Mouse (Mus musculus) liver, adult 2 months (tissue): ENCODE results near the gene Slc7a14.

Experiments used
- CTCF ChIP-seq: fragments of 200-500 bp; IDR thresholded peaks from 2 replicates; pipeline ENCODE4 v1.5.1; 2011; ENCODE audit warnings: low read depth, low read length, control low read depth
- POLR2A ChIP-seq: fragments of 200-500 bp; IDR thresholded peaks from 2 replicates; pipeline ENCODE4 v1.6.1; 2011; ENCODE audit warnings: low read length, control low read depth; ENCODE audit not compliant: insufficient read depth; ENCODE audit errors: extremely low read depth

DNA sequence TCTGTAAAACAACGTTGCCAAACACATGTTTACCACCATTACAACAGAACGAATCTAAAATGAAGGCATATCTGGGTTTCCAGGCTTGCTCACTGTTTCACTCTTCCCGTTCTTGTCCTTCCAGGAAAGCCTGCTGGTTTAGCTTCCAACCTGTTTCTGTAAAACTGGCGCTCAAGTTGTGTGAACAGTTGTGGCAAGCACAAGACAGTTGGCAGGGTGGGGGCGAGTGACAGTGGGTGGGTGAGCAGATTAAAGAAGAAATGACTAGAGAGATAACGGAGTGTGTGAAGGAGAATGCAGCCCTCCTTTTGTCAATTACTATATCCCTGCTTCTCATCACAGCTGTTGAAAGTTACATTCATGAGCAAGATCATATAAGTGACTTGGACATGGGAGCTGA is 2.2 kb downstream of the Slc7a14 start:
- no peak for TF ChIP-seq POLR2A
- TF ChIP-seq CTCF = no peak
